Mouse (Mus musculus) layer of hippocampus, adult 11-12 months (tissue): Measurements from ENCODE around the gene Lefty1.
"Not testable (repeated sequence)": the region's sequence is repeated elsewhere in the genome, so short reads cannot be mapped to it uniquely, and the experiment has no call there.

ENCODE experiments used
- DNase-seq: peaks from one replicate; pipeline ENCODE4 v3.0.0; 2022; ENCODE audit warnings: low spot score

Gene Lefty1

DNA sequence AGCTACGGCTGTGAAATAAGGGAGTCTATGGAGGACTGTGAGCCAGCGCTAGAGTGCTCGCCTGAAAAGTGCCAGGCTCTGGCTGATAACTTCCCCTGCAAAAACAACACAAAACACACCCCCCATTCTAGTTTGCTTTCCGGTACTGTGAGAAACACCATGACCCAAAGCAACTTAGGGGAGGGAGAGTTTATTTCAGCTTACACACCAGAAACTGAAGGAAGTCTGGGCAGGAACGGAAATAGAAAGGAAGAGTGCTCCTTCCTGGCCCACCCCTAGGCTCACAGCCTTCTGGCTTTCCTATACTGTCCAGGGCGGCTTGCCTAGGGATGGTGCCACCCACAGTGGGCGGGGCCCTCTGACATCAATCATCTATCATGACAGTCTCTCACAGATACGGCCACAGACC is 22.2 kb downstream of the Lefty1 start:
- no peak for DNase-seq

DNA sequence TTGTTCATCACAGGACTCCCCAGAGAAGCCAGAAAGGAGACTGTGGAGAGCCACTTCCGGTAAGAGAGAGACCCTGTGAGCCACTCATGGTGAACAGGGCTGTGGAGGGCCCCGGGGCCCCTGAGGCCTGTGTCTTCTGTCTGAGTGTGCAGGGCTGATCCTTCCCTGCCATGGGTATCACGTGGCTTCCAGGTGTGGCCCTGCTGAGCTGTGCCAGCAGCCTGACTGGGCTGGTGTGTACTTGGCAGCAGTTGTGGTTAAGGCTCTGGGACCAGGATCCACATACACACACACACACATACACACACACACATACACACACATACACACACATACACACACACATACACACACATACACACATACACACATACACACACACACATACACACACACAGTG is 23.2 kb downstream of the Lefty1 start:
- DNase-seq, result no peak

- no peak for DNase-seq
These were observed 24.0 kb downstream of the Lefty1 start for GRCm38 (mm10) chr1:180958797-180959196.

DNA sequence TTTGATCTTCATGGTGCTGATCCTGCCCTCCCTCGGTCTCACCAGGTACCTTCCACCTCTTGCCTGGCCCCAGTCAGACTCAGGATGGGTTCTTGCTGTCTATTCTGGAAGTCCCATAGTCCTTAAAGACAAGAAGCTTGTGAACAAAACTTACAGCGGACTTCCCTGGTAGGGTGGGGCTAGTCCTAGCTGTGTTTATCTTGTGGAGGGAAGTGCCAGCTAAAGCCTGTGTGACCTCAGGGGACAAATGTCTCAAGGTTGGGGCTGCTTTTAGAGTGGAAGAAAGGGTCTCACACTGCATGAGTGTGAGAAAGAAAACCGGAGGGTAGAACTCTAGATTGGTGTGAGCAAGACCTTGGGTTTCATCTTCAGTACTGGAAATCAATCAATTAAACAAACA is 31.0 kb downstream of the Lefty1 start:
- DNase-seq, result no peak

GRCm38 (mm10) chr1:180966542-180966941 is 31.7 kb downstream of the Lefty1 start:
- DNase-seq, result no peak

DNA sequence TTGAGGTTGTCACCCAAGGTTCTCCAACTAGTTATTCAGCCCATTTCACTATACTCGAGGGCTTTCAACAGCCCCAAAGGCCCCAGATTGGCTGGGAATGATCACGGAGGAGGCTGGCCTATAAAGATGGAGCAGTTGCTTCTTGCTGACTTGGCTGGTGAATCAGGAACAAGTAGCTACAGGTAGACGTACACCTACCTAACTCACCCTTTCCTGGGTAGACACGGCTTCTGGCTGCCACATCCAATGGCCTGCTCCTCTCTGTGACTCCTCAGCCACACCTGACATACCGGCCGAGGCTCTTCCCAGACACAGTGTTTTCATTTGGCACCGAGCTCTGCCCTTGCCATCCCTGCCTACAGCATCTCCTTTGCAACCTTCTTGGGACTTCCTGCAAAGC is 32.4 kb downstream of the Lefty1 start:
- no peak for DNase-seq

DNA sequence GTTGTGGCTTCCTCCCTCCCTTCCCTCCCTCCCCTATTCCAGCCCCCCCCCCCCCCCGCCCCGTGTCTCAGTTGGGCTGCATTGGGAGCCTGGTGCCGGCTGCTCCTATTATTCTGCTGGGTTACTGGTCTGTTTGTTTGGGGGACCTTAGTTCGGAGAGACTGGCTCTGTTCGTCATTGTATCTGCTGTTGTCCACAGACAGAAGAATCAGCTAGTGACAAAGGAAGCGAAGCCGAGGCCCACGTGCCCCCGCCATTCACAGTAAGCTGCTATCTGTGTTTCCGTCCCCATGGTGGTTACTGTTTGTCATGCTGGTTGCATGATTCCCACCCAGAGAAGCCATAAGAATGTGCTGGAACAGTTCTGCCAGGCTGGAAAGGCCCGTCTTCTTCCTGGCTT is 38.1 kb downstream of the Lefty1 start:
- DNase-seq, result peak; percentile 65

DNA sequence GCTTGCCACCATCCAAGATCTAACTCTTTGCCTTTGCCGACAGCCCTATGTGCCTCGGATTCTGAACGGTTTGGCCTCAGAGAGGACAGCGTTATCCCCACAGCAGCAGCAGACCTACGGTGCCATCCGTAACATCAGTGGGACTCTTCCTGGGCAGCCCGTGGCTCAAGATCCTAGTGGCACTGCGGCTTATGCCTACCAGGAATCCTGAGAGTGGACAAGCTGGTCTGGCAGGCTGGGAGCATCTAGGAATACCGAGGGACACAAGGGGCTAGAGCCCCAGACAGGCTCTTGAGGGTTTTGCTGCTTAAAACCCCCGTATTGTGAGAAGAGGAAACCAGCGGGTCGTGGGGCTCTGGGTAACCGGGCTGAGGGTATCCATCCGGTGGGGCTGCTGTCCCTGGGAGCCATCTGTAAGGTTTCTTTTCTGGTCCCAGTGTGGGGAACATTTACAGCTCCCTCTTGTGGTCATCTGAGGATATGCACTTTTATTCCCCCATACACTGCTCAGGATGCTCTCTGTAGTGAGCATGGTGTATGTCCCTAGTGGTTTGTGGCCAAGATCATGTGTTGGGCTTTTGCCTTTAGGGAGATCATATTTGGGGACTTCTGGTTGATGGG is 39.4 kb downstream of the Lefty1 start:
- DNase-seq, result peak; percentile 67

GRCm38 (mm10) chr1:180976110-180976679 is 41.4 kb downstream of the Lefty1 start:
- peak; percentile 26 for DNase-seq

DNA sequence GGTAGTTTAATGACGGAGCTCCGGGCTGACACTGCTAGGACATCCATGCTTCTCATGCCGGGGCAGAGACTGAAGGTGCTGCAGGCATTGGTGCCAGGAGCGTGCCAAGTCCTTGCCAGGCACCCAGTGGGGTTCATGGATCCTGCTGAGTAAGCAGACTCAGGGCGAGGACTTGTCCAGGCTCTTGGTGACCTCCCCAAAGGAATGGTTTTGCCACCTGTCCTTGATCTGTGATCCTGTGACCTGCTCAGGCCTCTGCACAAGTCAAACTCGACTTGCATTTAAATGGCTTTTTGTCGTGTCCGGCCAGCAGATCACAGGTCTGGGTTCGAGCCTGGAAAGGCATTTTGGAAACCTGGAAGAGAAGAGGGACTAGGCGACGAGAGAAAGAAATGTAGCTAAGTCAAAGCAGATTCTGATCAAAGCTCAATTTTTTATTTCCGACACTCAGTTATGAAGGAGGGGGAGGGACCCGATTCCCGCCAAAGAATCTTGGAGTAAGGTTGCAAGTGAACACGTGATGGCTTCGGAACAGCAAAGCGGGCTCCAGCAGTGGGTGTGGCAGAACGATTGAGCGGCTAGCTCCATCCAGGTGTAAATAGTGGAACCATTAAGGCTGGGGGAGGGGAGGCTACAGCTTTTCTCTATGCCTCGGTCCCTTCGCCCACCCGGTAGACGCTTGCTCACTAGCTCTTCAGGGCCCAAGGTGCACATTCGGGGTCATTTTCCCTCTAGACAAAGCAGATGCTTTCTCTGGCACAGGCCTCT is 44.8 kb downstream of the Lefty1 start:
- DNase-seq, result no peak

DNA sequence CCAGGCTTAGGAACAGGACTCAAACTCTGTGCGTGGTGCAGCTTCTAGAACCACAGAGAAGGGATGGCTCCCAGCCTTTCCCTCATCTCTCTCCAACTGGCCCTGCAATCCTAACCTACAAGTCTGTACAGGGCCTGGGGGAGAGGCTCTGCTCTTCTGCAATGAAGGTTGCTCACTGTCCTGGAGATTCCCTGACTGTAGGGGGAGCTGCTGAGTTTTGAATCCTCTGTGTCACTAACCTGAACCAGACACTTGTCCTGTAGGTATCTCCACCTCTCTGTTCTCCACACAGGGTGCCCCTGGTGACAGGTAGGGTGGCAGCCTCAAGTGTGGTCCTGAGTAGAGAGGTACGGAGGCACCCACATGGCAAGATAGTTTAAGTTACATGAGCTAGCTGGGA is 45.6 kb downstream of the Lefty1 start:
- no peak for DNase-seq

- not testable (repeated sequence) for DNase-seq
These were observed 46.6 kb downstream of the Lefty1 start for GRCm38 (mm10) chr1:180981298-180982046.

GRCm38 (mm10) chr1:180986701-180987100 is 51.9 kb downstream of the Lefty1 start:
- no peak for DNase-seq

GRCm38 (mm10) chr1:180987759-180988158 is 52.9 kb downstream of the Lefty1 start:
- peak; percentile 78 for DNase-seq
